Mouse (Mus musculus): ENCODE measurements around the gene Gps2. TPM values are rescaled to one million over a fixed set of nuclear protein-coding genes. Genes with fewer than 3 reads are reported as not detected.

Gene Gps2
- polyA plus RNA-seq, 1 experiment, result 290 TPM

- Histone ChIP-seq H3K4me1 (ENCODE audit: control insufficient read depth, insufficient read depth, low read length) (peaks cover 37% of the 10 kb centered on the region), H3K36me3 (ENCODE audit: control insufficient read depth, insufficient read depth, low read length) (no peaks in the 10 kb centered on the region), H3K4me3 (ENCODE audit: control insufficient read depth, low read depth, low read length) (peak within 1 kb of the TSS; percentile 66), H3K27ac (ENCODE audit: control insufficient read depth, insufficient read depth, low read depth, low read length) (peak within 1 kb of the TSS; percentile 30), H3K27me3 (ENCODE audit: control insufficient read depth, insufficient read depth, low read length) (no peaks in the 10 kb centered on the region)
- no peak for TF ChIP-seq CTCF (IDR thresholded peaks at IDR 0.05; ENCODE audit: control insufficient read depth, insufficient read depth, insufficient replicate concordance, low read depth, low read length)
- peak; percentile 33 for TF ChIP-seq POLR2A (IDR thresholded peaks at IDR 0.05; ENCODE audit: control insufficient read depth, low read depth, low read length)
These were observed 32.7 kb upstream of the Gps2 start, which contains the start of gene Kctd11 for GRCm38 (mm10) chr11:69880853-69881603. Gene Kctd11 (minus strand): TSS chr11:69881406.

GRCm38 (mm10) chr11:69881787-69882670, 31.7 kb upstream of the Gps2 start:
- no peaks in the 10 kb centered on the region for H3K36me3 ChIP-seq (ENCODE audit: control insufficient read depth, insufficient read depth, low read length)
- no peak for TF ChIP-seq POLR2A (IDR thresholded peaks at IDR 0.05; ENCODE audit: control insufficient read depth, low read depth, low read length)
- TF ChIP-seq CTCF (IDR thresholded peaks at IDR 0.05; ENCODE audit: control insufficient read depth, insufficient read depth, insufficient replicate concordance, low read depth, low read length), result no peak
- H3K27ac ChIP-seq (ENCODE audit: control insufficient read depth, insufficient read depth, low read depth, low read length), result peak overlapping the region; percentile 29; the same call in 1 of the 2 replicates
- no peaks in the 10 kb centered on the region for H3K27me3 ChIP-seq (ENCODE audit: control insufficient read depth, insufficient read depth, low read length)
- peak overlapping the region; percentile 66 for H3K4me3 ChIP-seq (ENCODE audit: control insufficient read depth, low read depth, low read length)
- H3K4me1 ChIP-seq (ENCODE audit: control insufficient read depth, insufficient read depth, low read length), result peaks cover 29% of the 10 kb centered on the region

DNA sequence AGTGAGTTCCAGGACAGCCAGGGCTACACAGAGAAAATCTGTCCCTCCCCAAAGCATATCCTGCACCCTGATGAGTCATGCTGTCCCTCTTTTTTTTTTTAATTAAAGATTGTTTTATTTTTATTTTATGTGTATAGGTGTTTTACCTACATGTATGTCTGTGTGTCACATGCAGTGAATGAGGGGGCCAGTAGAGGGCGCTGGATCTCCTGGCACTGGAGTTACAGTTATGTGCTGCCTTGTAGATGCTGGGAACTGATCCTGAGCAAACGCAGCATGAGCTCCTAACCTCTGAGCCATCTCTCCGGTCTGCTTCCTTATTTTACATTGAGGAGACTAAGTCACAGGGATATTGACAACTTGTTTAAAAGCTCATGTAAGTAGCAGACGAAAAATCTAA, 30.6 kb upstream of the Gps2 start:
- Histone ChIP-seq H3K4me3 (ENCODE audit: control insufficient read depth, low read depth, low read length) (no peak overlapping the region), H3K27me3 (ENCODE audit: control insufficient read depth, insufficient read depth, low read length) (no peaks in the 10 kb centered on the region), H3K4me1 (ENCODE audit: control insufficient read depth, insufficient read depth, low read length) (peaks cover 24% of the 10 kb centered on the region), H3K27ac (ENCODE audit: control insufficient read depth, insufficient read depth, low read depth, low read length) (no peak overlapping the region), H3K36me3 (ENCODE audit: control insufficient read depth, insufficient read depth, low read length) (no peaks in the 10 kb centered on the region)
- TF ChIP-seq CTCF (IDR thresholded peaks at IDR 0.05; ENCODE audit: control insufficient read depth, insufficient read depth, insufficient replicate concordance, low read depth, low read length), result peak; percentile 62; the same call in 1 of the 2 replicates
- no peak for TF ChIP-seq POLR2A (IDR thresholded peaks at IDR 0.05; ENCODE audit: control insufficient read depth, low read depth, low read length)

- no peak for TF ChIP-seq POLR2A (IDR thresholded peaks at IDR 0.05; ENCODE audit: control insufficient read depth, low read depth, low read length)
- TF ChIP-seq CTCF (IDR thresholded peaks at IDR 0.05; ENCODE audit: control insufficient read depth, insufficient read depth, insufficient replicate concordance, low read depth, low read length), result no peak
- Histone ChIP-seq H3K27ac (ENCODE audit: control insufficient read depth, insufficient read depth, low read depth, low read length) (no peak overlapping the region), H3K4me1 (ENCODE audit: control insufficient read depth, insufficient read depth, low read length) (peaks cover 24% of the 10 kb centered on the region), H3K27me3 (ENCODE audit: control insufficient read depth, insufficient read depth, low read length) (no peaks in the 10 kb centered on the region), H3K36me3 (ENCODE audit: control insufficient read depth, insufficient read depth, low read length) (no peaks in the 10 kb centered on the region), H3K4me3 (ENCODE audit: control insufficient read depth, low read depth, low read length) (no peak overlapping the region)
These were observed 30.0 kb upstream of the Gps2 start for GRCm38 (mm10) chr11:69883527-69884151.

- H3K4me1 ChIP-seq (ENCODE audit: control insufficient read depth, insufficient read depth, low read length), result peaks cover 24% of the 10 kb centered on the region
- H3K36me3 ChIP-seq (ENCODE audit: control insufficient read depth, insufficient read depth, low read length), result no peaks in the 10 kb centered on the region
- TF ChIP-seq CTCF (IDR thresholded peaks at IDR 0.05; ENCODE audit: control insufficient read depth, insufficient read depth, insufficient replicate concordance, low read depth, low read length) (no peak), POLR2A (IDR thresholded peaks at IDR 0.05; ENCODE audit: control insufficient read depth, low read depth, low read length) (no peak)
- no peak overlapping the region for H3K27ac ChIP-seq (ENCODE audit: control insufficient read depth, insufficient read depth, low read depth, low read length)
- no peak overlapping the region for H3K4me3 ChIP-seq (ENCODE audit: control insufficient read depth, low read depth, low read length)
- H3K27me3 ChIP-seq (ENCODE audit: control insufficient read depth, insufficient read depth, low read length), result no peaks in the 10 kb centered on the region
These were observed 29.4 kb upstream of the Gps2 start for GRCm38 (mm10) chr11:69884240-69884639.

GRCm38 (mm10) chr11:69884663-69885062, 29.0 kb upstream of the Gps2 start:
- Histone ChIP-seq H3K4me1 (ENCODE audit: control insufficient read depth, insufficient read depth, low read length) (peaks cover 20% of the 10 kb centered on the region), H3K27me3 (ENCODE audit: control insufficient read depth, insufficient read depth, low read length) (no peaks in the 10 kb centered on the region), H3K36me3 (ENCODE audit: control insufficient read depth, insufficient read depth, low read length) (no peaks in the 10 kb centered on the region), H3K4me3 (ENCODE audit: control insufficient read depth, low read depth, low read length) (no peak overlapping the region), H3K27ac (ENCODE audit: control insufficient read depth, insufficient read depth, low read depth, low read length) (no peak overlapping the region)
- TF ChIP-seq POLR2A (IDR thresholded peaks at IDR 0.05; ENCODE audit: control insufficient read depth, low read depth, low read length) (no peak), CTCF (IDR thresholded peaks at IDR 0.05; ENCODE audit: control insufficient read depth, insufficient read depth, insufficient replicate concordance, low read depth, low read length) (no peak)
